Mouse (Mus musculus) ovary, postnatal 14 days (tissue): Measurements from ENCODE around the gene Slc6a20a.

ENCODE experiments used
- DNase-seq: peaks from one replicate; pipeline ENCODE4 v3.0.0; 2022; ENCODE audit warnings: low spot score

Gene Slc6a20a

DNA sequence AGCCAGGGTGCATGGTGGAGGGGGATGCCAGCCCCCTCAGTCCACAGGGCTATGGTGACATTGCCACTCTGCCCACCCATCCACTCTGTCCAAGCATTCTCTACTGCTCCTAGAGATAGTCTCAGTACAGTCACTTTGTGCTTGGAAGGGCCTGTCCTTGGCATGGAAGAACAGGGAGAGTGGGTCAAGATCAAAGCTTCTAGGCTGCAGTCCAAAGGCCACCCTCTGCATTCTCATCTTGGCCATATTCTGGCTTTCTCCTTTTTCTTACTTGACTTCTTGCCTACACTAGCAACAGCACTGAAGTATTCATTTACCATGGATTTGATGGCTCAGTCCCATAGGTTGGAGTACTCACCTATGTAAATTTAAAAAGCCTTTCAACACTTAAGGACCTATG, 40.5 kb downstream of the Slc6a20a start:
- no peak for DNase-seq

DNA sequence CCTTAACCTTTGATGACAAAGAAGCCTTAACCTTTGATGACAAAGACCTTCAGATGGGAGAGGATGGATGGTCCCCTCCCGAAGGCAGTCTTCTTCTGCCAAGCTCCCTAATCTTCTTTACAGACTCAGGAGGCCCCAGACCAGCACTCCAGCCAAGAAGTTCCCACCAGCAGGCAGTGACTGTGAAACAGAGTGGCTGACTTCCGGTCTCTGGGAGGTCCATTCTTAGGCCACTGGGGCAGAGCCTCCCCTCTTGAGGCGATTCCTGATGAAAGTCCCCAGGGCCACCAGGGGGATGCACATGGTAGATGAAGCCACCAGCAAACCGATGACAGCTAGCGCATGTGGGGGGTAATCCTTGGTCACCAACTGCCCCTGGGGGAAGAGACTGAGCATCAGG, 41.9 kb downstream of the Slc6a20a start:
- no peak for DNase-seq

- no peak for DNase-seq
These were observed 45.7 kb downstream of the Slc6a20a start for GRCm38 (mm10) chr9:123632993-123633392.

DNA sequence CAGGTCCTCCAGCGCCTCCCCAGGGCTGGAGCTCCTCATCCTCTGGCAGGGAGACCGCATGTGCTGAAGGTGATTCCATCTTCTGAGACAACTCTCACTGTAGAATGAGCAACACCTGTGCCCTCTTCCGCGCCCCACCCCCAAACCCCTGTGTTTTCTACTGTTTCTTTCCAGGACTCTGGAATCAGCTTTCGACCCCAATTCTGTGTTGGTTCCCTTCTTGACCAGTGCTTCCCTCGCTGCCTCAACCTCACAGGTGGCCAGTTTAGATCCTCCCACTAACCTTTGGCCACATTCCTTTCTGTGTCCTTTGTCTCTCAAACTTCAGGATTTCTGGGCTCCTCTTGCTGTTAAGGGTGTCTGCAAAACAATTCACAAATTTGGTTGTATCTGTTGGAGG, 46.4 kb downstream of the Slc6a20a start, which contains the start of gene Slc6a20b:
Slc6a20b (minus strand) TSS at position 285 of the 400 bp plus-strand sequence.
- no peak for DNase-seq

DNA sequence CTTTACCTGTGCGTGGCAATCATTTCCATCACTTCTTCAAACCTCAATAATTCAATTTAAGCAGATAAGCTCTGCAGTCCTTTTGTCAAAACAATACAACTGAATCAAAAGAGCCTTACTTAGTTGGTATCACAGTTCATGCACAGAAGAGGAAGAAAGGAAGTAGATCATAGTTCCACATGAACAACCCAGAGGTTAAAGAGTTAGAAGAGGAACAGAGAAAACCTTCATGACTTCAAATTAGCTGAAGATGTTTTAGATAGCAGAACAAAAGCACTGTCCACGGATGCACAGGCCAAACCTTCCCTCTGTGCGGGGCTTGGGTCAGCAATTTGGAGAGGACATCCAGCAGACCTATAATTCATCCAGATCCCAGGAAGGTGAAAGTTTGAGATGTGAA, 47.0 kb downstream of the Slc6a20a start:
- DNase-seq: no peak

DNA sequence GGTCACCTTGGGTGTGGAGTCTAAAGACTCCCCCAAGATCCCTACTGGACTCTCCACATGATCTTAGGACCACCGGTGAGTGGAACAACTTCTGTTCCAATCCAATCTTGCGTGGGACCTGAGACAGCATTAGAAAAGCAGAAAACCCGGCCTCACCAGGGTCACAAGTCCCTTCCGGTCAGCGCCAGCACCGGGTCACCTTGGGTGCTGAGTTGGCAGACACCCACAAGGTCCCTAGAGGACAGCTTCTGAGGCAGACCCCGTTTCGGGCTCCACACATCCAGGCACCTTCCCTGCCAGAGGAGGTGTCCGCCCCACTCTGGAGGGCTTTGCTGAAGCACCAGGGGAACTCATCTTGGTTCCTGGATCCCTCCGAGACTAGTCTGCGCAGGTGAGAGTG, 52.9 kb downstream of the Slc6a20a start:
- DNase-seq: no peak

DNA sequence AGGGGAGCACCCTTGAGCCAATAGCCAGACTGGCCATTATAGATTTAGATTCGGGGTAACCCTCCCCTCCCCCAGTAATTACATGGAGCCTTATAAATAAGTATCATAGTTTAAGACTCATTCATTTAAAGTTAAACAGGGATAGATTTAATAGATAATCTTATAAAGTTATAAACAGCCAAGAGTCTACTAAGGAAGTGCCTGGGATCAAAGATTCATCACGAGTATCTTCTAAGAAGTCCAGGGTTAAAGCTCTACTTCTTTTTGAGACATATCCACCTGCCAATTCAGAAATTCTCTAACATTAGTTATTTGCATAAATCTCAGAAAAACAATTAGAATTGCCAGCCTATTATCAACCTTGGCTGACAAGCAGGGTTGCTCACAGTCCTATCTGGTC, 53.9 kb downstream of the Slc6a20a start:
- no peak for DNase-seq

DNA sequence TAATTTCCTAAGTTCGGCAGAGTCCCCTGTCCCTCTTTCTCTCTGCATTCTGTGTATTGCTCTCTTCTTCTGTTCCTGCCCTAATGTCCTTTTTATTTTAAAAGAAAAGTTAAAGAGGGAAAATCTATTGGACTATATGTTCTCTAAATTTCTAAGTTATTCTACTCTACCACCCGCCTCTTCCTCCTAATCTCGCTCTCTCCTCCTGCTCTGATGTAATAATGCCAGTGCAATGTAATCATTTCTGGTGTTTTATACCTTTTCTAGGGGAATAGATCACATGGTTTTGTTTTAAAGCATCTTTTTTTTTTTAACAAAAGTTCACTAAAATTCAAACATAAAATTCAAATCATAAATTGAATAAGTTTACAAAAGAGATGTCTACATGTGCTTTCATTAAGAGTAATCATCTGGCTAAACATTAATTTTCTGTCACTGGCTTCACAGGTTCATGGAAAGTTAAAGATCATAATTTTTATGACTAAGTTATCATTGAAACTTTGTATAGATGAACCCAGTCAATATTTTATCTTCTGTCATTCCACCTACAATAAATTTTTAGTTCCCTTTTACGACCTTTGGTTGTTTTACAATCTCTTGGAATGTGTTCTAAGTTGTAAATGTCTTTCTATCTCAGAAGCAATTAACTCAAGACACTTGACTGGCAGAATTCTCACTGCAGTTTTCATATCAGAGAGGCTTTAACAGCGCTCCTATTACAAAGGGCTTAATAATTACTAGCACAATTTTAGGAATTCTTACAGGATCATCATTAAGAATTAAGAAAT, 58.2 kb downstream of the Slc6a20a start:
- DNase-seq: no peak

GRCm38 (mm10) chr9:123601529-123601928, 77.2 kb downstream of the Slc6a20a start:
- no peak for DNase-seq

DNA sequence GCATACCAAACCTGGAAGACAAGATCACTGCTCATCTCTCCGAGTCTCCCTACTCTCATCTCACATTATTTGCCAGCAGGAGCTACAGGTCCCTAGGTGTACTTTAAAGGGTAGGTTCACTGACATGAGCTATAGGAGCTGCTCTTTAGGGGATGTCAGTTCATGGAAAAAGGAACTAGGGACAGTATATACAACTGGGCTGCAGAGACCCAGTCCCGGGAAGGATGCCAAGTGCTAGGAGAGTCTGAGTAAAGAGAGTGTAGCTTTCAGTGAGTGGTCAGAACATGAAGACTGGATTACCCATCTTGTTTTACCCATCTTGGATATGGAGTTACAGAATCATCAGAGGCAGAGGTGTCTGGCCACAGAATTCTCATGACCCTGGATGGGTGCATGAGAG, 81.3 kb downstream of the Slc6a20a start:
- no peak for DNase-seq

GRCm38 (mm10) chr9:123596910-123597309, 81.8 kb downstream of the Slc6a20a start:
- no peak for DNase-seq

- DNase-seq: no peak
These were observed 83.5 kb downstream of the Slc6a20a start for GRCm38 (mm10) chr9:123595194-123595593.

GRCm38 (mm10) chr9:123589240-123589910, 89.3 kb downstream of the Slc6a20a start:
- no peak for DNase-seq
